Mouse (Mus musculus) yolk sac, embryonic 10.5 days (tissue): ENCODE measurements around the gene Shprh.
"Not testable (repeated sequence)": the region's sequence is repeated elsewhere in the genome, so short reads cannot be mapped to it uniquely, and the experiment has no call there.

Source experiments
- DNase-seq: peaks from one replicate; pipeline ENCODE4 v3.0.0-alpha.2; 2017; ENCODE audit warnings: low spot score

Shprh gene

GRCm38 (mm10) chr10:11248210-11248609 is 99.0 kb downstream of the Shprh start:
- DNase-seq: no peak

- DNase-seq: no peak
Observed at GRCm38 (mm10) chr10:11250247-11250997, 101.2 kb downstream of the Shprh start.

DNA sequence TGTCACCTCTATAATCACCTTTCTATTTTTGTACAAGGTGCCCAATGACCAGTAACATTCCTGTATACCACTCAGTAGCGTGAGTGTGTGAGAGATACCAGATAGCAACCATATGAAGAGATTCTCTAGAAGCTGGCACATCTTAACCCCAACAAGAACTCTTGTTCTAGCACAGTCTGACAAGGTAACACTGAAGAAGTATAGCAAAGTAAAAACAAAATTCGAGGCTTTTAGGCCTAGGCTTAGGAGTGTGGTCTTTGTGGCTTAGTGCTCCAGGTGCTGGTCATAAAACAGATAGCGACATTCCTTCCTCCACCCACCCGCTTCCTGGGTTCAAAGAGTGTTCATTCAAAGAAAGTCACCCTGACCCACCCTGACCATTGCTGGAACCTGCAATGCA is 104.4 kb downstream of the Shprh start:
- DNase-seq: not testable (repeated sequence)

DNA sequence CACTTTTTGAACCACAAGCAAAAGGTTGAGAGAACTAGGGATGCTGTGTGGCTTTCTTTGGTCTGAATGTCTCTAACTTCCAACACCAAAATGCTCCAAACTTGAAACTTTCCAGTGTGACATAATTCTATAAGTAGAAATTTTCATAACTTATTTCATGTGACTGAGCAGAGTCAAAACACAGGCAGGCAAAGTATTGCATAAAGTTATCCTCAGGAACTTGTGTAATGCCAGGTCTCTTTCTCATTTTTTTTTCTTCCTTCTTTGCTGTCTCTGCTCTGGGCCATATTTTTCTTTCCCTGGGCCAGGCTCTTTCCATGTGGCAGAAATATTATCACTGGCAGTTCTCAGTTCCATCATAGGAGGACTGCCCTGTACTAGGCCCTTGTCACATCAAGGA is 110.9 kb downstream of the Shprh start:
- DNase-seq: no peak

GRCm38 (mm10) chr10:11262292-11262691 is 113.1 kb downstream of the Shprh start:
- DNase-seq: not testable (repeated sequence)

- not testable (repeated sequence) for DNase-seq
Observed at GRCm38 (mm10) chr10:11263795-11264194, 114.6 kb downstream of the Shprh start.
